Mouse (Mus musculus) liver, embryonic 14.5 days (tissue): ENCODE results near the gene Pgp. TPM values are rescaled to one million over a fixed set of nuclear protein-coding genes. Genes with fewer than 3 reads are reported as not detected.
A peak's percentile ranks its signal among the peaks of the same experiment; 100 is the strongest.

Source experiments
- ATAC-seq: fragments of 200-750 bp; cut with Nextera tagmentation; 2 replicates; pipeline ENCODE4 v1.8.0; 2017; ENCODE audit warnings: moderate number of reproducible peaks, mild to moderate bottlenecking, moderate library complexity; ENCODE audit not compliant: insufficient read depth
- DNase-seq, 3 experiments: peaks; one replicate each; pipeline ENCODE4 v3.0.0-alpha.2; 2012 to 2013; ENCODE audit warnings: low read depth in 3 of 3, low spot score in 3 of 3
- H3K27ac ChIP-seq: fragments of 300-500 bp; sonication (generic); 2 replicates; pipeline ENCODE4 v1.5.1; 2014; ENCODE audit warnings: moderate library complexity, mild to moderate bottlenecking, control low read depth, inconsistent platforms
- H3K27me3 ChIP-seq: fragments of 300-500 bp; sonication (generic); 2 replicates; pipeline ENCODE4 v1.6.1; 2014; ENCODE audit warnings: mild to moderate bottlenecking, low read length, moderate library complexity; ENCODE audit not compliant: control insufficient read depth, insufficient read depth
- H3K36me3 ChIP-seq: fragments of 300-500 bp; sonication (generic); replicated peaks from 2 replicates; pipeline ENCODE4 v1.6.1; 2014; ENCODE audit warnings: low read depth; ENCODE audit not compliant: control insufficient read depth, insufficient read depth
- H3K4me1 ChIP-seq, 2 experiments: fragments of 200-500 bp in 1 of 2; fragments of 300-500 bp in 1 of 2; sonication (generic) in 1 of 2; replicated peaks; 2 replicates each; pipeline ENCODE4 v1.6.1; 2012 to 2014; ENCODE audit warnings: antibody characterized with exemption in 1 of 2, inconsistent platforms in 1 of 2, low read length in 1 of 2; ENCODE audit not compliant: control insufficient read depth in 2 of 2, insufficient read depth in 2 of 2
- H3K4me2 ChIP-seq: fragments of 300-500 bp; sonication (generic); 2 replicates; pipeline ENCODE4 v1.6.1; 2014; ENCODE audit warnings: low read depth, mild to moderate bottlenecking, control low read depth, moderate library complexity
- H3K4me3 ChIP-seq, 2 experiments: fragments of 200-500 bp in 1 of 2; fragments of 300-500 bp in 1 of 2; sonication (generic) in 1 of 2; 2 replicates each; pipeline ENCODE4 v1.5.1; 2012 to 2014; ENCODE audit warnings: low read depth in 2 of 2, low read length in 2 of 2, mild to moderate bottlenecking in 2 of 2, control low read depth in 1 of 2, inconsistent platforms in 1 of 2, moderate library complexity in 1 of 2; ENCODE audit not compliant: insufficient read depth in 1 of 2
- H3K9ac ChIP-seq: fragments of 300-500 bp; sonication (generic); replicated peaks from 2 replicates; pipeline ENCODE4 v1.6.1; 2014; ENCODE audit warnings: mild to moderate bottlenecking, control low read depth, moderate library complexity
- H3K9me3 ChIP-seq: fragments of 300-500 bp; sonication (generic); 2 replicates; pipeline ENCODE4 v1.6.1; 2016; ENCODE audit warnings: low read length, mixed read lengths; ENCODE audit not compliant: control insufficient read depth
- CTCF ChIP-seq: IDR thresholded peaks from 2 replicates; pipeline ENCODE4 v1.5.1; 2016; ENCODE audit warnings: antibody characterized with exemption, low read depth, control low read depth
- EP300 ChIP-seq: IDR thresholded peaks from 2 replicates; pipeline ENCODE4 v1.6.1; 2016; ENCODE audit warnings: antibody characterized with exemption, low read depth
- WGBS: fragments of 180-500 bp; shearing (Covaris S2); extraction: QIAGEN DNeasy Blood & Tissue Kit; methylation state at CpG from one replicate; pipeline ENCODE4 v1.1.7; 2014; ENCODE audit not compliant: insufficient replicate concordance; 5-methylcytosine and 5-hydroxymethylcytosine counted together
- polyA plus RNA-seq, 2 experiments: library from polyadenylated mRNA; depleted of rRNA in 1 of 2; stranded (reverse) in 1 of 2; unstranded in 1 of 2; fragments of >200 nt; fragmentation: Nextera tagmentation in 1 of 2; extraction: Ambion mirVana in 1 of 2; gene quantifications; 2 replicates each; pipeline versions ENCODE4 v1.2.1 to v1.2.3; 2012 to 2014

Gene Pgp
- polyA plus RNA-seq, 2 experiments, result 37.9 to 70.4 TPM

DNA sequence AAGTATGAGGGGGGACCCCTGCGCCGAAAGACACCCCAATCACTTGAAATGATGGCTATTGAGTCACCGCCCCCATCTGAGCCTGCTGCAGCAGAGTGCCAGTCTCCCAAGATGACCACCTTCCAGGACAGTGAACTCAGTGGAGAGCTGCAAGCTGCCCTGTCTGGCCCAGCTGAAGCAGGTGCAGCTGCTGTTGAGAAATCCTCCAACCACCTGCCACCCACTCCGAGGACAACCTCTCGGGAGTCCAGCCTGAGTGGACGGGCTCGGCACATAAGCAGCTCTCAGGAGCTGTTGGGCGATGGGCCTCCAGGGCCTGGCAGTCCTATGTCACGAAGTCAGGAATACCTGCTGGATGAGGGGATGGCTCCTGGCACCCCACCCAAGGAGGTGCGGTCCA is 33.9 kb downstream of the Pgp start:
- H3K27ac ChIP-seq, result no peak overlapping the region
- WGBS, result 81% methylated on average over 10 of the region's 10 CpGs
- H3K9me3 ChIP-seq, result no peaks in the 10 kb centered on the region
- H3K4me2 ChIP-seq, result no peak overlapping the region
- DNase-seq, result no peak
- ATAC-seq, result no peak
- H3K4me3 ChIP-seq, result no peak overlapping the region
- no peaks in the 10 kb centered on the region for H3K27me3 ChIP-seq
- TF ChIP-seq CTCF (no peak), EP300 (no peak)
- peaks cover under 1% of the 10 kb centered on the region; the same call in 1 of the 2 replicates for H3K36me3 ChIP-seq
- H3K9ac ChIP-seq, result no peak overlapping the region
- H3K4me1 ChIP-seq, result no peaks in the 10 kb centered on the region

DNA sequence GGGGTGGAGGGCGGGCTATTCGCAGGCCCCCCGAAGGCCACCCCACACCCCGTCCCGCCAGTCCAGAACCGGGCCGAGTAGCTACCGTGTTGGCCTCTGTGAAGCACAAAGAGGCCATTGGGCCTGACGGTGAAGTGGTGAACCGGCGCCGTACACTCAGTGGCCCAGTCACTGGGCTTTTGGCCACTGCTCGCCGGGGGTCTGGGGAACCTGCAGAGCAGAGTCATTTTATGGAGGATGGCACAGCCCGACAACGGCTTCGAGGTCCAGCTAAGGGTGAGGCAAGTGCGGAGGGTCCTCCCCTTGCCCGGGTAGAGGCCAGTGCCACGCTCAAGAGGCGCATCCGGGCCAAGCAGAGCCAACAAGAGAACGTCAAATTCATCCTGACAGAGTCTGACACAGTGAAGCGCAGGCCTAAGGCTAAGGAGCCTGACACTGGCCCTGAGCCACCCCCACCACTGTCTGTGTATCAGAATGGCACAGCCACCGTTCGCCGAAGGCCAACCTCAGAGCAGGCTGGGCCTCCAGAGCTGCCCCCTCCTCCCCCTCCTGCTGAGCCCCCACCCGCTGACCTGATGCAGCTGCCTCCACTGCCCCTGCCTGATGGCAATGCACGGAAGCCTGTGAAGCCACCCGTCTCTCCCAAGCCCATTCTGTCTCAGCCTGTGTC is 35.2 kb downstream of the Pgp start:
- no peak for DNase-seq
- H3K9me3 ChIP-seq, result no peaks in the 10 kb centered on the region
- TF ChIP-seq EP300 (no peak), CTCF (no peak)
- H3K4me1 ChIP-seq, result no peaks in the 10 kb centered on the region
- no peak overlapping the region for H3K9ac ChIP-seq
- WGBS, result 82% methylated on average over 30 of the region's 30 CpGs
- H3K36me3 ChIP-seq, result peaks cover 14% of the 10 kb centered on the region
- no peak overlapping the region for H3K27ac ChIP-seq
- no peak overlapping the region for H3K4me2 ChIP-seq
- H3K4me3 ChIP-seq, result no peak overlapping the region
- no peak for ATAC-seq
- no peaks in the 10 kb centered on the region for H3K27me3 ChIP-seq

DNA sequence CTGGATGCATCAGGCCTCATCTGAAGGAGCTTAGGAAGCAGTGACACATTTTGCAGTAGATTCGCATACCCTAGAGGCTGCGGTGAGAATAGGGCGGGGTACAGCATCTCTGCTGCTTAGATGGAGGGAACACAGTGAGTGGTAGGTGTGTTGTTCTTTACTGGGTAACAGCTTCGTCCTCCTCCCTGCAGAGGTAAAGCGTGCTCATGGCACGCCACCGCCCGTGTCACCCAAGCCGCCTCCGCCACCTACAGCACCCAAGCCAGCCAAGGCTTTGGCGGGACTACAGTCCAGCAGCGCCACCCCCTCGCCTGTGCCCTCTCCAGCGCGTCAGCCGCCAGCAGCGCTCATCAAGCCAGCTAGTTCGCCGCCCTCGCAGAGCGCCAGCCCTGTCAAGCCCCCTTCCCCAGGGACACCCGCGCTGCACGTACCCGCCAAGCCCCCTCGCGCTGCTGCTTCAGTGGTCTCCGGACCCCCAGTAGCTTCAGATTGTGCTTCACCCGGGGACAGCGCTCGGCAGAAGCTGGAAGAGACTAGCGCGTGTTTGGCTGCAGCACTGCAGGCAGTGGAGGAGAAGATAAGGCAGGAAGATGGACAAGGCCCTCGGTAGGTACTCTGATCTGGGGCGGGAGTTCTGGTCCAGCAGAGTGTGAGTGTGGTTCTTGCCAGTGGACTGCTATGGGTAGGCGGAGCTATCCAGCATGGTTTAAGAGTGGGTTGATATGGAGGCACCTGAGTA is 36.3 kb downstream of the Pgp start:
- WGBS, result 38% methylated on average over 36 of the region's 36 CpGs
- Histone ChIP-seq H3K27me3 (no peaks in the 10 kb centered on the region), H3K4me1 (no peaks in the 10 kb centered on the region), H3K9me3 (no peaks in the 10 kb centered on the region), H3K4me3 (peak overlapping the region in 1 of 2 experiments; percentile 16; a peak in 1 of 4 replicates), H3K4me2 (peak overlapping the region; percentile 44), H3K36me3 (peaks cover 20% of the 10 kb centered on the region), H3K27ac (no peak overlapping the region), H3K9ac (no peak overlapping the region)
- DNase-seq (no peak), ATAC-seq (peak; percentile 31; the same call in 1 of the 2 replicates)
- no peak for TF ChIP-seq EP300
- TF ChIP-seq CTCF, result no peak

DNA sequence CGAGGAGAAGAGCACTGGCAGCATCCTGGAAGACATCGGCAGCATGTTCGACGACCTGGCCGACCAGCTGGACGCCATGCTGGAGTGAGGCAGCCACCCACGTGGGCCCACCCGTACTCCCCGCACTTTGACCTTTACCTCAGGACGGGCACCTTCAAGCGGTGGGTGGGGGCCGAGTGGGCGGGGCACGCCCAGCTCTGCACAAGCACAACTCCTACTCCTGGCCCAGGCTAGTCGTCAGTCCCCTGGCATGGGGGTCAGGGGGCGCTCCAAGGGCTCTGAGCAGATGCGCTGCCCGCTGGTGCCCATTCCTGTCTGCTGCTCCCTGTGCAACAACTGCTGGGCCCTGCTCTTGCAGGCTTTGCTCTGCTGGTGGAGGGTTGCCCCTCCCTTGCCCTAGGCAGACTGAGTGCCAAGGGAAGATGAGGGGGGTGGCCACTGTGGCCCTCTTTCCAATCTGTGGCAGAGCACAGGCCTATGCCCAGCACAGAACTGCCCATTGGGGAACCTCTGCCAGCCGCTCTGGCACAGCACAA is 37.0 kb downstream of the Pgp start:
- Histone ChIP-seq H3K9me3 (no peaks in the 10 kb centered on the region), H3K27me3 (no peaks in the 10 kb centered on the region), H3K36me3 (peaks cover 27% of the 10 kb centered on the region), H3K4me2 (peak overlapping the region; percentile 44), H3K4me3 (no peak overlapping the region; a peak in 1 of 4 replicates), H3K27ac (no peak overlapping the region), H3K4me1 (no peaks in the 10 kb centered on the region), H3K9ac (no peak overlapping the region)
- ATAC-seq (peak; percentile 15; the same call in 1 of the 2 replicates), DNase-seq (no peak)
- TF ChIP-seq EP300 (no peak), CTCF (no peak)
- WGBS, result 60% methylated on average over 19 of the region's 19 CpGs
